Mouse (Mus musculus): ENCODE measurements around the gene Wdr93.

DNA sequence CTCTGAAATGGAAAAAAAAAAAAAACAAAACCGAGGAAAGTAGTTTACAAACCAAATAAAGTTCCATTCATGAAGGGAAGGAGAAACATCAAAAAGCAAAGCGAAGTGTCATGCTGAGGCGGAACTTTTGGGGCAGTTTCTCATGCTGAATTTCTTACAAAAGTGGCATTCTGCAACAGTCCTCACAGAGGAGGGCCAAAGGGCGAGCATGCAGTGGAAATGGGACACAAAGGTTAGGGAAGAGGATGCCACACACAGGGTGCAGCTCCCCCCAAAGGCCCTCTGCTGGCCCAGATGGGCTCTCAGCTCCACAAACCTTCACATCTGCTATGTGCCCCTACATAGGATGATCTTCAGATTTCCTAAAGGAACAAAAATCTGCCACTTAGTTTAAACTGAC, 2.7 kb upstream of the Wdr93 start:
- TF ChIP-seq CTCF (IDR thresholded peaks at IDR 0.05) = no peak
- TF ChIP-seq POLR2A (IDR thresholded peaks at IDR 0.05; ENCODE audit: insufficient read depth, low read depth, low read length) = no peak
- TF ChIP-seq EP300 (IDR thresholded peaks at IDR 0.05; ENCODE audit: insufficient read depth, low read depth, low read length) = no peak
